9 mouse cellular contexts compared by ENCODE assay signal in the genomic region with DNA sequence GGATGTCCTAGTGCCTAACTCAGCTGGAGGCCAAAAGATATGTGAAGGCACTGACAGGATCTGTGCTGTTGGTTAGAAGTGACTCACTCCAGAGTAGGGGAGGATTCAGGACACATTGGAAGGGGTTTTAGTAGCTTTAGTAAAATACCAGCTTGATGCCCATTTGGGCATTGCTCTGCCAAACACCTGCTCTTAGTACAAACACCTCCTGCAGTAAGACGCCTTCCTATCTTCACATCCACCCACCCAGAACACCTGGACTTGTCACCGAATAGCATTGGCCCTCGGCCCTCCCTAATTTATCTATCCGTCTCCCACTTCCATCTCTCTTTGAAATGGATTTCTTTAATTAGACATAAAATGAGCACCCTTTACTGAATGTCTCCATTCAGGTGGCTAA.
"Had no signal": no experiment of that assay in that cellular context is flagged by ENCODE, and none has a peak within 500 bp of the region (broad histone marks: within the 10 kb centered on the region; RNA-seq: fewer than 3 reads in every experiment).

No protein-coding gene starts in this region.

- ATAC-seq: intestine, embryonic 16.5 days; liver, embryonic 12.5 days had no signal

- DNase-seq: kidney, adult 2 months; kidney, postnatal 14 days; lung, embryonic 14.5 days; lung, postnatal 10 days; lung, postnatal 4 days; midbrain, embryonic 14.5 days; thymus, postnatal 36 days had no signal
